Mouse (Mus musculus): ENCODE data around the gene Maco1.
A peak's percentile ranks its signal among the peaks of the same experiment; 100 is the strongest.

The Maco1 gene

DNA sequence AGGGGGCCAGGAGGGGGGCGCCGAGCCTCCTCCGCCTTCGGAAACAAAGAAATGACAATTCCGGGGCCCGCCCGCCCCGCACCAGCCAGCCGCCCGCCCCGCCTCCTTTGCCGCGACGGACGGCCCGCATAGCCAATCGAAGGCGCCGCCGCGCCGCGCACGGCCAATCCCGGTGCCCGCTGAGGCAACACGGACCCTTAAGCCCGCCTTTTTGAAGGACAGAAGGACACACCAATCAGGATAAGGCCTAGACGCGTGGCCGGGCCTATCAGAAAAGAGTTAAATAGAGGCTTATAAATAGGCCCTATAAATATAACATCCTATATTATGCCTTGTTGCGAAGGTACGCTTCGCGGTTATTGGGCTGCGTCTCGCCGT is at the start of gene Maco1:
Gene Maco1 (minus strand): TSS at position 87 of the 378 bp plus-strand sequence.
- peak; percentile 98 for DNase-seq (ENCODE audit: low read depth, low spot score)

DNA sequence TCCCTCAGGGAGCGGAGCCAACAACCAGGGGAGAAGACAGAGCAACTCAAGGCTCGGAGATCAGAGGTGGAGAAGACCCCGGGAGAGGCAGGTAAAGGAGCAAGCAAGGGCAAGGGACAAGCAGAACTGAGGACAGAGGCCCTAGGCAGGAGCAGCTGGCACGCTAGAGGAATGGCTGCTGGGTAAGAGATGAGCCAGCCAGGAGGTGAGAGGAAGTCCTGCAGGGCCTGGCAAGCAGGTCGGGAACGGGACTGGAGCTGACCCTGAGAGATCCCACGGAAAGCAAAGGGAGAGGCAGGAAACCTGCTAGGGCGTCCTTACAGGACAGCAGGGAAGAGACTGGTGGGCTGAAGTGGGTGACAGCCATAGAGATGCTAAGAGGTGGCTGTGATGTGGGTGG is 48.0 kb upstream of the Maco1 start:
- DNase-seq (ENCODE audit: low read depth, low spot score): no peak

GRCm38 (mm10) chr4:134897256-134897655 is 44.1 kb upstream of the Maco1 start:
- no peak for DNase-seq (ENCODE audit: low read depth, low spot score)

DNA sequence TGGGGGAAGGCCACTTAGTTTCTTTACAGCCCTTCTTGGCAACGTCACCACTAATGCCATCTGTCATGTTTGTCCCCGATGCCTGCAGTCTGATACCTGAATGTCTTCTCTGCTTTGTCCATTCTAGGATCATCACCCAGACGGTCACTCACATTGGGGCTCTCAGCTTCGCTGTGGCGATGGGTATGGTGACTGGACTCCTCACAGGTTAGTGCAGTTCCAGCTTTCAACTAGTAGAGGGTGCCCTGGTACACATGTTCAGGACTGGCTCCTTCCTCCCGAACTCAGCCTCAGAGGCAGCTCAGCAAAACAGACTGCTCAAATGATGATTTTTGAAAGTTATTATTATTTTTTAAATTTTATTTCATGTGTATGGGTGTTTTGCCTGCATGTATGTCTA is 39.0 kb upstream of the Maco1 start:
- DNase-seq (ENCODE audit: low read depth, low spot score): no peak

DNA sequence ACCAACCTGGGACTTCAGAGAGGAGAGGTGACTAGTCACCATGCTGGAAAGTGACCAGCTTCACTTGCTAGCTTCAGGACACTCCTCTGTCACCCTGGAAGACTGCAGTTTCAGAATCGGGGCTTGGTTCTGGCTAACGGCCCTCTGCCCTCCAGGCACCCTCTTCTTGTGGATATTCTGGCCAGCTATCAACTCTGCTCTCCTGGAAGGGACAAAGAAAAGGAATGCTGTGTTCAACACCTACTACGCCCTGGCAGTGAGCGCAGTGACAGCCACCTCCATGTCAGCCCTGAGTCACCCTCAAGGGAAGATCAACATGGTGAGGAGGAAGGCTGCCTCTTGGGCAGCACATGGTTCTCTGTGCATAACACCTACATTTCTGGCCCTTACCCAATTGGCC is 31.2 kb upstream of the Maco1 start:
- no peak for DNase-seq (ENCODE audit: low read depth, low spot score)

DNA sequence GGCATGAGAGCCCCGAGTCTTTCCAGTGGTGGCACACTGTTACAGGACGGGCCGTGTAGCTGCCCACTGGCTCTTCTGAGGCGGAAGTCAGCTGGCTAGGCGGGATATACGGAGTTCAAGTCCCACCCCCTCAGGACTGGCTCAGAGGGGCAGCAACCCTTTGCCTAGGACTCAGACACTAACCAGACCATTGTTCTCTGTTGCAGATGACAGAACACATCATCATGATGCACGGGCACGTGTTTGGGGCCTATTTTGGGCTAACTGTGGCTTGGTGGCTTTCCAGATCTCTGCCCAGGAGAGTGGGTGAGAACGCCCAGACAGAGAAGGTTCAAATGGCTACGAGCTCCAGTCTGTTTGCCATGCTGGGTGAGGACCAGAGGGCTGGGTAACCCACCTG is 30.7 kb upstream of the Maco1 start:
- no peak for DNase-seq (ENCODE audit: low read depth, low spot score)

- DNase-seq (ENCODE audit: low read depth, low spot score): peak; percentile 24
Observed at GRCm38 (mm10) chr4:134883266-134883665, 30.1 kb upstream of the Maco1 start.

DNA sequence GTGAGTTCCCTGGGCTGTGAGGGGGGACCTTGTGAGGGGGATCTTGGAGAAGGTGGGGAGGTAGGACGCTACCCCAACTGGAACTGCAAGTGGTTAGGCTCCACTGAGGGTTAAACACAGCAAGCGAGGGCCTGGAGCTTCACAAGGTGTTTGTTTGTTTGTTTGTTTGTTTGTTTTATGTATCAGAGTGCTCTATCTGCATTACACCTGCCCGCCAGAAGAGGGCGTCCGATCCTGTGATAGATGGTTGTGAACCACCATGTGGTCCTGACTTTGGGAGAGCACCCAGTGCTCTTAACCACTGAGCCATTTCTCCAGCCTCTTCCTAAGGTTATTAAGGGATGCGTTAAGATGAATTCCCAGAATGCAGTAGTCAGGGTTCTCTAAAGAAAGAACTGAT is 26.9 kb upstream of the Maco1 start:
- DNase-seq (ENCODE audit: low read depth, low spot score): no peak

GRCm38 (mm10) chr4:134879410-134879981 is 26.4 kb upstream of the Maco1 start:
- DNase-seq (ENCODE audit: low read depth, low spot score): peak; percentile 47

DNA sequence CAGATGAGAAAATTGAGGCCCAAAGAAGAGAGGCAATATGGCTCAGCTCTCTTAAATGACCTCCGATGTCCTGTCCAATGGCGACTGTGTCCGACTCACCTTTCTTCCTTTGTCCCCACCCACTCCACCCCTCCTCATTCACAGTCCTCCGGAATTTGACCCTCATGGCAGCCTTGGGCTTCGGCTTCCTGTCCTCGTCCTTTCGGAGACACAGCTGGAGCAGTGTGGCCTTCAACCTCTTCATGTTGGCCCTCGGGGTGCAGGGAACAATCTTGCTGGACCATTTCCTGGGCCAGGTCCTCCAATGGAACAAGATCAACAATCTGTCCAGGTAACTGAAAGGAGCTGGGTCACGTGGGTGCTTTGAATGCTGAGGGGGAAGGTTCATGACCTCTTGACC is 23.0 kb upstream of the Maco1 start:
- no peak for DNase-seq (ENCODE audit: low read depth, low spot score)

GRCm38 (mm10) chr4:134871950-134872349 is 18.8 kb upstream of the Maco1 start:
- DNase-seq (ENCODE audit: low read depth, low spot score): no peak

- DNase-seq (ENCODE audit: low read depth, low spot score): no peak
Observed at GRCm38 (mm10) chr4:134871477-134871876, 18.3 kb upstream of the Maco1 start.

GRCm38 (mm10) chr4:134869815-134870375 is 16.8 kb upstream of the Maco1 start:
- no peak for DNase-seq (ENCODE audit: low read depth, low spot score)

- no peak for DNase-seq (ENCODE audit: low read depth, low spot score)
Observed at GRCm38 (mm10) chr4:134869068-134869730, 16.1 kb upstream of the Maco1 start.

- DNase-seq (ENCODE audit: low read depth, low spot score): no peak
Observed at GRCm38 (mm10) chr4:134868490-134868889, 15.3 kb upstream of the Maco1 start.

GRCm38 (mm10) chr4:134868065-134868464 is 14.9 kb upstream of the Maco1 start:
- no peak for DNase-seq (ENCODE audit: low read depth, low spot score)

DNA sequence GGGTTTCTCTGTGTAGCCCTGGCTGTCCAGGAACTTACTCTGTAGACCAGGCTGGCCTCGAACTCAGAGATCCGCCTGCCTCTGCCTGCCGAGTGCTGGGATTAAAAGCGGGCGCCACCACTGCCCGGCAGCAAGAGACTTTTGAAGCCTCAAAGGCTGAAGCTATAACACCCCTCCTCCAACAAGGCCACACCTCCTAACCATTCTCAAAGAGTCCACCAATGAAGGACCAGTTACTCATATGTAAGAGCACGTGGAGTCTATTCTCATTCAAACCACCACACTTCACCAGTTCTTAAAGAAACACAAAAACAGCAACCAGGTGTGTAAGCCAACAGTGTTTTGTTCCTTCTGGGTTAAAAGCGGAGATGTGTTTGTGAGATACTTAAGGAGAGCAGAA is 14.5 kb upstream of the Maco1 start:
- DNase-seq (ENCODE audit: low read depth, low spot score): no peak

- no peak for DNase-seq (ENCODE audit: low read depth, low spot score)
Observed at GRCm38 (mm10) chr4:134867213-134867612, 14.1 kb upstream of the Maco1 start.

DNA sequence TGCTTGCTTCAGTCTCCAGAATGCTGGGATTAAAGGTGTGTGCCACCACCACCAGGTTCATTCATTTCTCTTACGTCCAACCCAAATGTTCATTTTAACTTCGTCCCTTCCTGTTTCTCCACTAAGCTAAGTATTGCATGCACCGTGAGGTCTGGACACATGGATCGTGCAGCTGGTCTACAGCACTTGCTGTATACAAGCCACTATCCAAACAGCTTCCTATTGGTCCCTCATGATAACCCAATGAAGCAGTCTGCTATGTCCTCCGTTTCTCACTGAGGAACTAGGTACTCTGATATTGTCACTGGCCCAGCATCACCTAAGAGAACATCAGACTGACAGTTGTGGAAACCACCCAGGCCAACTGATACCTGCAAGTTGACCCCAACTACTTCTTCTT is 12.6 kb upstream of the Maco1 start:
- no peak for DNase-seq (ENCODE audit: low read depth, low spot score)

DNA sequence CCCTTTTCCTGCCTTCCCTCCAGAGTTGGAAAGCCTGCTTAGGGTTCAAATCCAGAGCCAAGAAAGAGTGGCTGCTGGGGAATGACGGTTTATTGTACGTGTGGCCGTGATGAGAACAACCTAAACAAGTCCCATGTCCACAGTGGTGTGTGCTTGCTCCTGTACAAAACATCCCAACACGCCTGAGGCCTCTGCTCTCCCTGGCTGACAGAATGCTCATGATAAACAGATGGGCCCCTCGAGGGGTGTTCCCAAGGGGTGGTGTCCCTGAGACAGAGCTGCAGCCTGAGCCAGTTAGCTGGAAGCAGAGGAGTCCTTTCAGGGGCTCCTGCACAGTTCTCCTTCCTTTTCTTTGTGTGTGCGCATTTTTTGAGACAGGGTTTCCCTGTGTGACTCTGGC is 12.2 kb upstream of the Maco1 start:
- no peak for DNase-seq (ENCODE audit: low read depth, low spot score)

DNA sequence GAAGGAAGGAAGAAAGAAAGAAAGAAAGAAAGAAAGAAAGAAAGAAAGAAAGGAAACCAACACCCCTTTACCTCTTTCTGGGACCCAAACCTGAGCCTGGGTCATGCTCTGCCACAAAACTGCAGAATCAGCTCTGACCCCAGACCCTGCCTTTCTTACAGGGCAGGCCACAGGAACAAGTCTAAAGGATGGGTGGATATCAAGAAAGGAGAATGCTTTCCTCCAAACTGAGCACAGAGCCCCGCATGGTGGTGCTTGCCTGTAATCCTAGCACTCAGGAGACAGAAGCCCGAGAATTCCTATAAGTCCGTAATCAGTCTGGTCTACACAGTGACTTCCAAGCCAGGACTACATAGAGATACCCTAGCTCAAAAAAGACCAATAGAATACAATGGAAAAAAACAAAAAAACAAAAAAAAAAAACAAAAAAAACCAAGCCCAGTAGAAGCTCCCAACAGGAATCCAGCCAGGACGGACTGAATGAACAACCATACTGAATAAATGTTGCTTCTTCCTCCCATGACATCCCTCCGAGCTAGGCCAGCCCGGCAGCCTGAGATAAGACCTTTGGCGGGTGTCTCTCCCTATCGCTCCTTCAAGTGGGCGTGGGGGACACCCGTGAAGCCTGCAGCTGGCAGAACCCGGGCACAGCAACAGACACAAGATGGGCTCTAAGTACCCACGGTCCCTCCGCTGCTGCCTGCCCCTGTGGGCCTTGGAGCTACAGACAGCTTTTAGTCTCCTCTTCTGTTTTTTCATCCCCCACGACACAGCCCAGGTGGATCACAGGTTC is 11.0 kb upstream of the Maco1 start, which contains the start of gene Rhd:
Gene Rhd (plus strand): TSS at position 600 of the 793 bp plus-strand sequence.
- DNase-seq (ENCODE audit: low read depth, low spot score): no peak

DNA sequence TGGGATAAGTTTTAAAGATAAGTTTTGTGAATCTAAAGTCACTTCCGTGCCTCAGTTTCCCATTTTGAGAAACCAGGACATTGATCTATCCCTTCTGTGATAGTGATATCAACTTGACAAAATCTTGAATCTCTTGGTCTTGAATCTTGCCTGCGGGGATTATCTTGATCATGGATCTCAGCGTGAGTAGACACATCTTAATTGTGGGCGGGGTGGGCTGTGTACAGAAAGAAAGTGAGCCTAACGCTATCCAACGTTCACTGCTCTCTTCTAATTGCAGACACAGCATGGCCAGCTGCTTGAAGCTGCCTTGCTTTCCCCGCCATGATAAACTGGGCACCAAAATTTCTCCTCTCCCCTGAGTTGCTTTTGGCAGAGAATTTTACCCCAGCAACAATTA is 9.9 kb upstream of the Maco1 start:
- DNase-seq (ENCODE audit: low read depth, low spot score): no peak

- DNase-seq (ENCODE audit: low read depth, low spot score): no peak
Observed at GRCm38 (mm10) chr4:134861884-134862283, 8.7 kb upstream of the Maco1 start.
